In genomic region chr11:5892151-5892591, GRCm38 (mm10) we compare ENCODE assay signal across 9 mouse cellular contexts. TPM values are rescaled to one million over a fixed set of nuclear protein-coding genes. Genes with fewer than 3 reads are reported as not detected.
DNase-seq lines count a peak whose midpoint lies in the region; ATAC-seq lines count a peak whose summit lies in the region.
"Had no signal": no experiment of that assay in that cellular context is flagged by ENCODE, and none has a peak within 500 bp of the region (broad histone marks: within the 10 kb centered on the region; RNA-seq: fewer than 3 reads in every experiment).

No protein-coding gene starts in this region.

- H3K4me3 ChIP-seq in hindbrain, embryonic 10.5 days: no peak overlapping the region
- H3K4me3 ChIP-seq in hindbrain, embryonic 13.5 days: no peak overlapping the region
- no peak overlapping the region for H3K4me3 ChIP-seq in intestine, embryonic 14.5 days (ENCODE audit: low read depth, low read length)
- H3K4me3 ChIP-seq in lung, embryonic 16.5 days (ENCODE audit: low read length): no peak overlapping the region
- H3K4me3 ChIP-seq: embryonic facial prominence, embryonic 15.5 days had no signal

- peaks cover 16% of the 10 kb centered on the region for H3K27me3 ChIP-seq in hindbrain, embryonic 10.5 days (ENCODE audit: insufficient read depth, poor library complexity, severe bottlenecking)
- peaks cover 12% of the 10 kb centered on the region for H3K27me3 ChIP-seq in hindbrain, embryonic 13.5 days
- no peaks in the 10 kb centered on the region for H3K27me3 ChIP-seq in intestine, embryonic 14.5 days (replicated peaks; ENCODE audit: control insufficient read depth, insufficient read depth, low read length)
- no peaks in the 10 kb centered on the region for H3K27me3 ChIP-seq in lung, embryonic 16.5 days (ENCODE audit: control insufficient read depth, insufficient read depth, low read depth, low read length)
- H3K27me3 ChIP-seq: embryonic facial prominence, embryonic 15.5 days had no signal

- no peak for ATAC-seq in hindbrain, embryonic 13.5 days (ENCODE audit: low FRiP score)
- peak; percentile 37 for ATAC-seq in intestine, embryonic 14.5 days (replicated peaks; ENCODE audit: low FRiP score, low TSS enrichment, low read depth)
- peak; percentile 52 for ATAC-seq in lung, embryonic 16.5 days (ENCODE audit: low read depth)
- no peak for ATAC-seq in erythroblast, adult 5-6 weeks (replicated peaks; ENCODE audit: low FRiP score, poor library complexity, severe bottlenecking)

- peaks cover 71% of the 10 kb centered on the region for H3K4me1 ChIP-seq in hindbrain, embryonic 10.5 days (replicated peaks)
- peaks cover 45% of the 10 kb centered on the region for H3K4me1 ChIP-seq in hindbrain, embryonic 13.5 days (replicated peaks)
- peaks cover 38% of the 10 kb centered on the region for H3K4me1 ChIP-seq in intestine, embryonic 14.5 days (replicated peaks; ENCODE audit: control insufficient read depth, insufficient read depth, low read length)
- no peaks in the 10 kb centered on the region for H3K4me1 ChIP-seq in lung, embryonic 16.5 days (replicated peaks; ENCODE audit: control insufficient read depth, insufficient read depth, low read length)

- WGBS in hindbrain, embryonic 10.5 days: 52% methylated on average over 8 of the region's 8 CpGs
- 46% methylated on average over 8 of the region's 8 CpGs for WGBS in hindbrain, embryonic 13.5 days
- WGBS in intestine, embryonic 14.5 days: 26% methylated on average over 8 of the region's 8 CpGs
- 18% methylated on average over 8 of the region's 8 CpGs for WGBS in lung, embryonic 16.5 days

- H3K9me3 ChIP-seq in hindbrain, embryonic 10.5 days: no peaks in the 10 kb centered on the region
- no peaks in the 10 kb centered on the region for H3K9me3 ChIP-seq in hindbrain, embryonic 13.5 days
- no peaks in the 10 kb centered on the region for H3K9me3 ChIP-seq in intestine, embryonic 14.5 days (ENCODE audit: control insufficient read depth, low read length)
- no peaks in the 10 kb centered on the region for H3K9me3 ChIP-seq in lung, embryonic 16.5 days (ENCODE audit: control insufficient read depth, low read length)
- H3K9me3 ChIP-seq: embryonic facial prominence, embryonic 15.5 days had no signal

- no peak overlapping the region for H3K4me2 ChIP-seq in hindbrain, embryonic 13.5 days
- H3K4me2 ChIP-seq in intestine, embryonic 14.5 days (ENCODE audit: low read length): no peak overlapping the region
- no peak overlapping the region for H3K4me2 ChIP-seq in lung, embryonic 16.5 days (ENCODE audit: low read depth, low read length)
- H3K4me2 ChIP-seq: embryonic facial prominence, embryonic 15.5 days had no signal

- H3K36me3 ChIP-seq in hindbrain, embryonic 10.5 days: no peaks in the 10 kb centered on the region
- no peaks in the 10 kb centered on the region for H3K36me3 ChIP-seq in hindbrain, embryonic 13.5 days
- no peaks in the 10 kb centered on the region for H3K36me3 ChIP-seq in intestine, embryonic 14.5 days (ENCODE audit: control insufficient read depth, insufficient read depth, low read length)
- no peaks in the 10 kb centered on the region for H3K36me3 ChIP-seq in lung, embryonic 16.5 days (ENCODE audit: control insufficient read depth, insufficient read depth, low read length)
- H3K36me3 ChIP-seq: embryonic facial prominence, embryonic 15.5 days had no signal

- peak; percentile 43 for DNase-seq in hindbrain, embryonic 10.5 days (ENCODE audit: low spot score)
- peak; percentile 46 for DNase-seq in embryo, embryonic 11 days
- DNase-seq in intestine, embryonic 14.5 days (ENCODE audit: low spot score): no peak
- DNase-seq in testis, postnatal 10 days (ENCODE audit: low spot score): no peak
- no peak for DNase-seq in right cerebral cortex, adult 18-20 months

- H3K9ac ChIP-seq in hindbrain, embryonic 13.5 days: no peak overlapping the region
- H3K9ac ChIP-seq in intestine, embryonic 14.5 days (ENCODE audit: low read length): no peak overlapping the region
- H3K9ac ChIP-seq in lung, embryonic 16.5 days (ENCODE audit: low read length): no peak overlapping the region
- H3K9ac ChIP-seq: embryonic facial prominence, embryonic 15.5 days had no signal

- peak overlapping the region; percentile 79 for H3K27ac ChIP-seq in hindbrain, embryonic 10.5 days
- H3K27ac ChIP-seq in hindbrain, embryonic 13.5 days: no peak overlapping the region
- no peak overlapping the region for H3K27ac ChIP-seq in intestine, embryonic 14.5 days (ENCODE audit: low read depth)
- H3K27ac ChIP-seq in lung, embryonic 16.5 days (ENCODE audit: low read length): no peak overlapping the region
- H3K27ac ChIP-seq: embryonic facial prominence, embryonic 15.5 days had no signal

RNA-seq across cellular contexts. Expression of gene Myl7, which starts 6.4 kb away (rescaled TPM):
- 2.6 and 14.6 TPM in 2 replicates for polyA plus RNA-seq in hindbrain, embryonic 10.5 days (2016; fragmentation: Nextera tagmentation; extraction: Ambion mirVana)
- polyA plus RNA-seq in hindbrain, embryonic 13.5 days (2015; fragmentation: Nextera tagmentation; extraction: Ambion mirVana): 1.9 and 2.7 TPM in 2 replicates
- 22.9 and 33.3 TPM in 2 replicates for polyA plus RNA-seq in intestine, embryonic 14.5 days (2014; fragmentation: Nextera tagmentation; extraction: Ambion mirVana)
- 450 and 673 TPM in 2 replicates for polyA plus RNA-seq in lung, embryonic 16.5 days (2015; fragmentation: Nextera tagmentation; extraction: Ambion mirVana)
- total RNA-seq in erythroblast, adult 5-6 weeks (2015; ENCODE audit: low replicate concordance): not detected in 2 replicates
- total RNA-seq in erythroblast, adult 5-6 weeks (2017; ENCODE audit: low replicate concordance): not detected in 2 replicates

RNA-seq across cellular contexts. Expression of gene Pold2, which starts 14.1 kb away (rescaled TPM):
- 137 and 152 TPM in 2 replicates for polyA plus RNA-seq in hindbrain, embryonic 10.5 days (2016; fragmentation: Nextera tagmentation; extraction: Ambion mirVana)
- polyA plus RNA-seq in hindbrain, embryonic 13.5 days (2015; fragmentation: Nextera tagmentation; extraction: Ambion mirVana): 54.3 and 57.0 TPM in 2 replicates
- polyA plus RNA-seq in intestine, embryonic 14.5 days (2014; fragmentation: Nextera tagmentation; extraction: Ambion mirVana): 130 and 137 TPM in 2 replicates
- polyA plus RNA-seq in lung, embryonic 16.5 days (2015; fragmentation: Nextera tagmentation; extraction: Ambion mirVana): 127 and 139 TPM in 2 replicates
- 20.7 and 26.5 TPM in 2 replicates for total RNA-seq in erythroblast, adult 5-6 weeks (2015; ENCODE audit: low replicate concordance)
- 4.2 and 18.0 TPM in 2 replicates for total RNA-seq in erythroblast, adult 5-6 weeks (2017; ENCODE audit: low replicate concordance)

RNA-seq across cellular contexts. Expression of gene Aebp1, which starts 30.4 kb away (rescaled TPM):
- 12.5 and 24.3 TPM in 2 replicates for polyA plus RNA-seq in hindbrain, embryonic 10.5 days (2016; fragmentation: Nextera tagmentation; extraction: Ambion mirVana)
- 21.9 and 24.5 TPM in 2 replicates for polyA plus RNA-seq in hindbrain, embryonic 13.5 days (2015; fragmentation: Nextera tagmentation; extraction: Ambion mirVana)
- 37.6 and 37.9 TPM in 2 replicates for polyA plus RNA-seq in intestine, embryonic 14.5 days (2014; fragmentation: Nextera tagmentation; extraction: Ambion mirVana)
- polyA plus RNA-seq in lung, embryonic 16.5 days (2015; fragmentation: Nextera tagmentation; extraction: Ambion mirVana): 35.1 and 37.4 TPM in 2 replicates
- not detected in 2 replicates for total RNA-seq in erythroblast, adult 5-6 weeks (2015; ENCODE audit: low replicate concordance)
- total RNA-seq in erythroblast, adult 5-6 weeks (2017; ENCODE audit: low replicate concordance): not detected in 2 replicates

RNA-seq across cellular contexts. Expression of gene Polm, which starts 54.4 kb away (rescaled TPM):
- polyA plus RNA-seq in hindbrain, embryonic 10.5 days (2016; fragmentation: Nextera tagmentation; extraction: Ambion mirVana): 9.5 and 10.3 TPM in 2 replicates
- polyA plus RNA-seq in hindbrain, embryonic 13.5 days (2015; fragmentation: Nextera tagmentation; extraction: Ambion mirVana): 5.3 and 6.6 TPM in 2 replicates
- 10.2 and 10.8 TPM in 2 replicates for polyA plus RNA-seq in intestine, embryonic 14.5 days (2014; fragmentation: Nextera tagmentation; extraction: Ambion mirVana)
- 8.0 and 8.4 TPM in 2 replicates for polyA plus RNA-seq in lung, embryonic 16.5 days (2015; fragmentation: Nextera tagmentation; extraction: Ambion mirVana)
- total RNA-seq in erythroblast, adult 5-6 weeks (2015; ENCODE audit: low replicate concordance): 0.58 and 3.3 TPM in 2 replicates
- total RNA-seq in erythroblast, adult 5-6 weeks (2017; ENCODE audit: low replicate concordance): 0.28 and 1.5 TPM in 2 replicates

RNA-seq across cellular contexts. Expression of gene Gck, which starts 57.7 kb away (rescaled TPM):
- polyA plus RNA-seq in hindbrain, embryonic 10.5 days (2016; fragmentation: Nextera tagmentation; extraction: Ambion mirVana): 2.5 and 3.8 TPM in 2 replicates
- 4.2 and 6.1 TPM in 2 replicates for polyA plus RNA-seq in hindbrain, embryonic 13.5 days (2015; fragmentation: Nextera tagmentation; extraction: Ambion mirVana)
- 1.2 and 2.3 TPM in 2 replicates for polyA plus RNA-seq in intestine, embryonic 14.5 days (2014; fragmentation: Nextera tagmentation; extraction: Ambion mirVana)
- polyA plus RNA-seq in lung, embryonic 16.5 days (2015; fragmentation: Nextera tagmentation; extraction: Ambion mirVana): 1.3 and 1.6 TPM in 2 replicates
- total RNA-seq in erythroblast, adult 5-6 weeks (2015; ENCODE audit: low replicate concordance): not detected in 2 replicates
- not detected in 2 replicates for total RNA-seq in erythroblast, adult 5-6 weeks (2017; ENCODE audit: low replicate concordance)

Comparison
In these comparisons a context has a peak if more than half of its experiments do, and no peak if none do; other contexts are left out.
1. DNase-seq: peak in hindbrain, embryonic 10.5 days (single experiment) and embryo, embryonic 11 days (single experiment); none in intestine, embryonic 14.5 days (single experiment), testis, postnatal 10 days (single experiment) and right cerebral cortex, adult 18-20 months (single experiment).
2. ATAC-seq: peak in intestine, embryonic 14.5 days (single experiment) and lung, embryonic 16.5 days (single experiment); none in hindbrain, embryonic 13.5 days (single experiment) and erythroblast, adult 5-6 weeks (single experiment).
3. RNA of gene Myl7, which starts 6.4 kb away (polyA plus RNA-seq): 450 to 673 TPM in lung, embryonic 16.5 days; 22.9 to 33.3 TPM in intestine, embryonic 14.5 days, 2.6 to 14.6 TPM in hindbrain, embryonic 10.5 days and 1.9 to 2.7 TPM in hindbrain, embryonic 13.5 days; every median in the first group is over 10 times any median in the second.